Mouse (Mus musculus) regulatory T cell (primary cell): ENCODE measurements at regions not wholly inside any gene's neighbourhood (a gene's known extent, or its start where the extent isn't known, plus 50 kb on each side); places are given as distances from the start of the nearest gene placed in this dataset.

Source experiments
- in situ Hi-C: fragments of 300-600 bp; cut with MboI, MseI; formaldehyde crosslinking; loops from one replicate; pipeline ENCODE4 v1.15.1; 2025; ENCODE audit warnings: high pct_unique_total_duplicates

DNA sequence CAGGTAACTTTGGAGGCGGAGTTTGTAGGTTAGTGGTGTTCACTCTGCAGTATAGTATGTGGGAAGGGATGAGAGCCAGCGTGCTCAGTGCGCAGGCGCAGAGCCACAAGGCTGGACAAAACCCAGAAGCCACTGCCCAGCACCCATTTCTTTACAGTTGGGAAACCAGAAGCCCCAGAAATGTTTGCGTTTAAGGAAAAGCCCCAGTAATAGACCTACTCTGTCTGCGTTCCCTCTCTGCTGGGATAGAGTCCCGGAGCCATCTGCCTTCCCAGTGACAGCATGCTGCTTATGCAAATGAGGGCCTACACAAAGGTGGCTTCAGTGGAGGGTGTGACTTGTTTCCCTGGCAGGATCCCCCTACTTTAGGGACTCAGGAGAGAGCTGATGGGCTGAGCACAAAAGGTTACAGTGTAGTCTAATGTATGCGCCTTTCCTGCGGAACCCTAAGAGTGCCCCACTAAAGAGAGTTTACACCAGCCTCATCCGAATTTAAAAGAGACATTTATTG, 456.0 kb downstream of the Irx1 start:
- in situ Hi-C loops, result no loop called here

DNA sequence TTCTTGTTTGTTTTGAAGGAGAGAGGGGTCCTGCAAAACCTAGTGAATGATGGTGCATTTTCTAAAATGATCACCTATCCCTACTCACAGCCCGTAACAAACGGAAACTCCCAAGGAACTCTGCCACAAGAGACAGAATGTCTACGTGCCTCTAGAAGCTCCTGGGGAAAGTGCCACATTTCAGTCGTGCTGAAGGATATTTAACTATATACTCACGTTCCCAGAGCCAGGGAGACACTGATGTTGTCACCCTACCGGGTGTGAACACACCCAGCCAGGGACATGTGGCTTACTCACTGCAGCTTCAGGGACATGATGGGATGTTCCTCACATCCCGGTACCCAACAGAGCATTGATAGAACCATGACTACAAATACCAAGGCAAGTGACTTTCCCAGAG, 456.7 kb downstream of the Irx1 start:
- in situ Hi-C loops, result no loop called here

DNA sequence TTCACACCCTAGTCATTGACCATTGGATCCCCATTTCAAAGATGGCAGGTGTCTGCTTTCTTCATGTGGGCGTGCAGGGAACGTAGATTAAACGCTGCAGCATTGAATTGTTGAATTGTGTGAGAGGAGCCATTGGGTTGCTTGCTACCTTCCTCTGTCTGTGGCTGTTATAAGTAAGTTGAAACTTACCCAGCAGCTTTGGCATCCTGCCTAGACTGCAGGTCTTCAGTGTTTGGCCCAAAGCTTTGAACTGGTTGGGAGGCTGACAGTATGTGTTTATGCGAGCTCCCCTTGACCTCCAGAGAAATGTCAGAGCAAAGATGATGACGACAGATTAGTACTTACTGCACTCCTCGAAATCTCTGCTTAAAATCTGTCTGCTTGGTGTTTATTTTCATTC, 473.8 kb downstream of the Irx1 start:
- in situ Hi-C loops, result no loop called here

DNA sequence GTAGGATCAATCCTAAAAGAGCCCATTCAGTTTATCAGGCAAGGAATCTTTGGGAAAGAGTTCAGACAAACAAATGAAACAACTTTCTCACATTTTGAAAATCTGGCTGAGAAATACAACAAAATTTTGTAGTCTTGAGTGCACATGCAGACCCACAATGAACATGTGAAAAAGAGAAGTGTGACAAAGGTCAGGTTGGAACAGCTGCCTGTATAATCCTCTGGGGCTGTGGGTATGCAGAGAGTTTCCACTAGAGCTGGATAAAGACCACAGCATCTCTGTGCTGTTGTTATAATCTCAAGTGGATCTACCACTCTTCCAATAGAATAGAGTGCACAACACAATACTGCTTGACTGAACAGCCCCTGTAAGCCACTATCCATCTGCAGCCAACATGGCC, 482.3 kb downstream of the Irx1 start:
- in situ Hi-C loops, result no loop called here

DNA sequence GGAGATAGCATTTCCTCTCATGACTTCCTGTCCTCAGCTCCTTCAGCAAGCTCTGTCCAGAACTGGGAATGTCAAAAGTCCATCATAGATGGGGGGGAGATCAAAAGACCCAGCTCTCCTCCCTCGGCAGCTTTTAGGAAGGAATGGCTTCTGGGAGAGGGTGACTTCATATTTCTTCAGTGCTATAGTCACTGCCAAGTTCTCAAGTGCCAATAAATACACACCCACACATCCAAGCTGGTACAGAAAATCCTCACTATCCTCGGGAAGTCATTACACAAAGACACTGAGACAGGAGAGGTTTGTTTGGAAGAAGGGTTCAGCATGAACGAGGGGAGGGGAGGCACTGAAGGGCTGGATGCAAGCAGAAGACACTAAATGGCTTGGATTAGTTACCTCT, 502.0 kb downstream of the Irx1 start:
- in situ Hi-C loops, result no loop called here

DNA sequence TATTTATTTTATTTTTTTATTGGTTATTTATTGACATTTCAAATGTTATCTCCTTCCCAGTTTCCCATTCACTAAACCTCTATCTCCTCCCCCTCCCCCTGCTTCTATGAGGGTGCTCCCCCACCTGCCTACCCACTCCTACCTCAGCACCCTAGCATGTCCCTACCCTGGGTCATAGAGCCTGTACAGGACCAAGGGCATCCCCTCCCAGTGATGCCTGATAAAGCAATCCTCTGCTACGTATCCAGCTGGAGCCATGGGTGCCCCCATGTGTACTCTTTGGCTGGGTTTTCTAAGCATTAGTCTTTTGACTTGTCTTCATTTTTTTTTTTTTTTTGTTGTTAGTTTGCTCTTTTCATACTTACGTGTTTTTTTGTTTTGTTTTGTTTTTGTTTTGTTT, 502.9 kb downstream of the Irx1 start:
- in situ Hi-C loops, result no loop called here

DNA sequence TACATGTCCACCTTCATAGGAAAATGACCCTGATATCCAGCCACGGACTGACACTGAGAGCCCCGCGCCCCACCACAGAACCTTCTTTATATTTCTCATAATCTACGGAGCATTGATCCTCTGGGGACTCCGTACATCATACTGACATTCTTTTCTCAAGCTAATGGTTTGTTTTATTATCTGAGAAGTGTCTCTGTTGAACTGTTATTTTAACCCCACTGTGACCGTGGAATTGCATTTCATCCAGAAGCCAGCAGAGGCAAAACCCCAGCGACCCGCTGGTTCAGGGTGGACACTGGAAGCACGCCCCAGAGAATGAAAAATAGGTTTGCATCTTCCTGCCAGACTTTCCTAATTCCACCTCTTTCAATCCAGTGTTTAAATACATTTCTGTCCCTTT, 503.4 kb downstream of the Irx1 start:
- in situ Hi-C loops, result no loop called here

DNA sequence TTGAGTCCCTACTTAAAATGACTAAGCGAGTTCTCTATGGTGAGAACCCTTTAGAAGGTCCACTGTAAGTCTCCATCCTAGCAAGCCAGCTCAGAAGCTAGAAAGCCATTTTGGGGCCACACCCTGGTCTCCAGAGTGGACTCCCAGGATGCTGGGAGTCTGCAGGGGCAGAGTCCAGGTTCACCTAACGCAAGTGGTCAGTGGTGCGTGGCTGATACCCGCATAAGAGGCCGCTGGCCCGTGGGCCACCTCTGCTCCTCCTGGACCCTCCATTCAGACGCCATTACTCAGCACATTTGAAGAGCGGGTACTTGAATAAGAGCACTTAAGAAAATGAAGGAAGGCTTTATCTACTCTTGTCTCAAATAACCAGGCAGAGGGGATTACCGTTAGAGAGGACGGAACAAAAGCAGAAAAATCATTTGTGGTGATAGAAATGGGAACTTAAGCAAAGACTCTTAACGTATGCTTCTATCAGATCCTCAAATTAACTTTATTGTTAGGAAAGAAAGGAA, 504.4 kb downstream of the Irx1 start:
- in situ Hi-C loops, result loop anchor here (5.0 to 10.0 kb wide), 2 partner anchors 57 to 846 kb away; no protein-coding TSS in a partner anchor

DNA sequence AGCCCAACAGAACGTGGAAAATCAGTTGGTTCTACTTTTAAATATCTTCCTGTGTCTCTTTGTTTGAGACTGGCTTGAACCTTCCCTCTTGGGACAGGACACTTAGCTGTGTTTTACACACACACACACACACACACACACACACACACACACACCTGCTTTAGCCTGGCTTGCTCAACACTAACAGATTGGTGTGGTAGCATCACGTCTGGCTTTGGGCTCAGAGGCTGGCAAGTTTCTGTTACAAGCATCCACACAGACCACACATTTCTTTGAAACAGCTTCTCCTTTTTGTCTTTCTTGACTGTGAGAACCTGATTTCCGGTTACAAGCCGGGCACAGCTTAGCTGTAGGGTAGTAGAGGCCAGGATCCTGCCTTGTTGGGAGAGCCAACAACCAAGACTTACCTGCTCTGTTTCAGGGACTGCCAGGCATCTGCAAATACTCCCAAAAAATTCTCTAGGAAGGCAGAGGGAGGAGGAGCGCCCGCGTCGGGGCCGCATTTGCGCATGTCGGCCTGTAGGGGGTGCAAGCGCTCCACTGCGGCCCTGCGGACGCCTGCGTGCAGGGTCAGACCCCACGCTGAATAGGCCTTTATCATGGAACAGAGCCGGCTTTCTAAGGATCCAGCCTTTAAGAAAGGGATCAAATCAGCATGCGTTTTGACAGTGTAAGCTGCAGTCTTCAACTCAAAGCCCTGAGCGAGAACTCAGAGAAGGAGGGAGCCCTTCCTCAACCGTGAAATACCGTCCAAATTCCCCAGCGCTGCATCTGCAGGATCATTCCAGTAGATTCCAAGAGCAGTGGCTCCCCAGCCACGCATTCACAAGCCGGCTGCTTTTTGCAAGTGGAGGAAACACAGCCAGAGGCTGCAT, 505.2 kb downstream of the Irx1 start:
- in situ Hi-C loops, result loop anchor here (5.0 to 10.0 kb wide), 2 partner anchors 56 to 847 kb away; no protein-coding TSS in a partner anchor

DNA sequence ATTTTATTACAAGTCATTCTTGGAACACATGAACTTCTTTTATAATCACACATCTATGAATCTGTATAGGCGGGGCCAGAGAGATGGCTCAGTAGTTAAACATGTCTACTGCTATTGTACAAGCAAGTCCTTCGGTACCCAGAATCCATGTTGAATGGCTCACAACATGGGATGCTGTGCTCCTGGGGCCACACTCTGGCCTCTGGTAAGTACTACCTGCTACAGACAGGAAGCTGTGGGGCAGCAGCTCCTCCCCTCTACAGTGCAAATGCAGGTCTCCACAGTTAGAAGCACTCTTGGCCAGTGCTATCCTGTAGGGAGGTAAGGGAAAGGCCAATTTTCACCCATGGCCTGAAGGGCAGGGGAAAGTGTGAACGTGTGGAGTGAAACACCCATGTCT, 506.0 kb downstream of the Irx1 start:
- in situ Hi-C loops, result loop anchor here (5.0 to 10.0 kb wide), 2 partner anchors 55 to 847 kb away; no protein-coding TSS in a partner anchor

DNA sequence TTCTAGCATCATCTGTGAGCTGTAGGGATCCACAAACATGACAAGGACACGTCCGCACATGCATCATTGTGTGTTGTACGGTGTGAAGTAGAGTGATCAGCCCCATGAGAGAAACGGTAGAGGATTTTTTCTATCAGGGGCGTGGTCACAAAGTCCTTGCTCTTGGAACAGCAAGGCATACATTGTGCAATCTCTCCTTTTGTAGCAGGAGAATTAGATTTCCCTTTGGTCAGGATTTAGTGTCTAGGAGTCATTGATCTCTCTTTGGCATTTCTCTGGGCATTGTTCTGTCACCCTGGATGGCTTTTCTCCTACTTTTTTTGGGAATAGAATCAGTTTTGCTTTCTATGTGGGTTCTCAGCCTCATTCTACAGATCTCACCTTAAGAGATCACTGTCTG, 511.3 kb downstream of the Irx1 start:
- in situ Hi-C loops, result loop anchor here (10.0 kb wide), 1 partner anchor 853 kb away; no protein-coding TSS in a partner anchor

DNA sequence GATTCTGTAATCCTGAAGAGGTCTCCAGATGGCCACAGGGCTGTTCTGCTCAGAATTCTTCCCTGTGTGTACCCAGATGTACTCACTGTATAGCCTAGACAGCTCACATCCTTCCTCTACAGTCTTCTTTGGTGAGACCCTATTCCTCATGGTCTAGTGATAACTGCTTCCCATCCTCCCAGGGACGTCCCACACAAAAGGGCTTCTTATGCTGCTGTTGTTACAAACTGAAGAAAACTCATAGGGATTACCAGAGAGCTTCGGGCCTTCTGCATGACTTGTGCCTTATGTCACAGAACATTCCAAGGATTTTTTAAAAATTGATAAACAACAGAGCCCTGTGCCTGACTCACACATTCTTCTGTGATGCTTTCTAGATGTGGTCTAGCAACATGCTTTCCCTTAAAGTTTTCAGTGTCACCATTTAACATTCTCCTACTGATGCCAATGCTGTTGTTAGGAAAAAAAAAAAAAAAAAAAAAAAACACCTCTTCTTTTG, 525.9 kb downstream of the Irx1 start:
- in situ Hi-C loops, result no loop called here

DNA sequence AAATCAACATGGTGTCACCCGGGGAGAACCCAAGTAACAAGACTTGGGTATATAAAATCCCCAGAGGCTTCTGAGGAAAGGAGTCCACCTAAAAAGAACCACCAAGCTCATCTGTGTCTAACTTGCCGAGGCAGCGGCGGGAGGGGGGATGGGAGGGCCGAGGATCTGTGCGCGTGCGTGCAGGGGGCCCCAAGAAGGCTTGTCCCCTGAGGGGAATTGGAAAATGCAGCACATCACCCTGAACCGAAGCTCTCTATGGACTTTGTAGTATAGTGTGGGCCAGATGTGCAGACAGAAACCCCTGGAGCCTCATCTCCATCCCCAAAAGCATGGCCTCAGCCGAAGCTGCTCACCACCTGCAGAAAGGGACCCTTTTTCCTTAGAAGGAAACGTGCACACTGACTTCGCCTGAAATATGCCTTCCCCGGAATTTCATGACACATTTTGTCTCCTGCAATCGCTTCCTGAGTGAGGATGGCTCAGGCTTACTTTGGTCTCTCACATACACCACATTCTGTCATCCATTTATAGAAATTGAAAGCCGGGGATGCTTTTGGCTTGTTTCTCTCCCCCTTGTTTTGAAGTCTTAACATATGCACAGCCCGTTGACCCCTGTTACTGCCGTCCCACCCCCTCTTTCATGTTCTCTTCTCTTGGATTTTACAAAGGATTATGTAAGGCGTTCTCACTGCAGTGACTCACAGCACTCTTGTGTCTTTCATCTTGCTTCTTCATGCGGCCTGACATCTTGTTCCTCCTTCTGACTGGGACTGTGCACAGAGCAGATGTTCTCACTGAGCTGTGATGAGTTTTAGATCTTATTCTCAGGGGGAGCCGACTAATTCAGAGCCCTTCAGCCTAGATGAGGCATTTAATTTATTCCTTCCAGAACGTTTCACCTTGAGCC, 559.6 kb downstream of the Irx1 start:
- in situ Hi-C loops, result loop anchor here (5.0 kb wide), 1 partner anchor 53 kb away; no protein-coding TSS in a partner anchor

DNA sequence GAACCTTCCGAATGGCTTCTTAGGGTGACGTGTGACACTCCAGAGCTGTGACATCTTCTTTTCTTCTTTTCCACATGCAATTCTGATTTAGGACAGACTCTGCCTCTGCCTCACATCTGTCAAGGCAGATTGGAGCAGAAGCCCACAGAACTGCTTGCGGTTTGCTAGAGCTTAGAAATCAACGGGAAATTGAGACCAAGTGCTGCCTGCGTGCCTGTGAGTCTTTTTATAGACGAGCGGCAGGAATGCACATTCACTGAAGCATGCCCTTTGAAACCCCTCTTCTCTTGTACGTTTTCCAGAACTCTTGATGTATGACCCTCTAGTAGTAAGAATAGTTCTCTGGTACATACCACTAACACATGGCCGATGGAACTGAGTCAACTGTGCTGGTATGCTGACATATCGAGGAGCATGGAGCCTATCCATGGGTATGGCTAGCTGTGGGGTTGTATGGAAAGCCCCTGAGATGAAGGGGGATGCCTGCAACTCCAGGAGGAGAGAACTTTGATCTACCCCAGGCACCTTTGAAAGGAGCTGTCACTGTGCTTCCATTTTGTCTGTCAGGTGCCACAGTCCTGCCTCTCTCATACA, 552.2 kb upstream of the Adamts16 start:
- in situ Hi-C loops, result no loop called here

DNA sequence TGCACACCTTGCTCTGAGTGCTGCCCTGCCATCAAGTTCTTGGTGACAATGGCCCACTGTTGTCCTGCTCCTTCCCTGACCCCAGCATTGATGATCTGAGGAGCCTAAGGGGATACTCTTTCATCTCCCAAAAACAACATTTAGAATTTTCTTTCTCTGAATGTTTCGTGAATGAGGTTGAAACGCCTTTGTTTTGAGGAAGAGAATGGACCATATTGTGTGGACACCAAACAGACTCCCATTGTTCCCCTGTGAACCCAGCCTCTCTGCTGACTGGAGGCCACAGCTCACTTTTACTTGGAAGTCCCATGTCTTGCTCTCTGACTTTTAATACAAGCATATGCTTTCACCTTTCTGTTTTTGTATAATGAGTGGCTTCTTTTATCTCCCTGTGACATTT, 537.0 kb upstream of the Adamts16 start:
- in situ Hi-C loops, result no loop called here

DNA sequence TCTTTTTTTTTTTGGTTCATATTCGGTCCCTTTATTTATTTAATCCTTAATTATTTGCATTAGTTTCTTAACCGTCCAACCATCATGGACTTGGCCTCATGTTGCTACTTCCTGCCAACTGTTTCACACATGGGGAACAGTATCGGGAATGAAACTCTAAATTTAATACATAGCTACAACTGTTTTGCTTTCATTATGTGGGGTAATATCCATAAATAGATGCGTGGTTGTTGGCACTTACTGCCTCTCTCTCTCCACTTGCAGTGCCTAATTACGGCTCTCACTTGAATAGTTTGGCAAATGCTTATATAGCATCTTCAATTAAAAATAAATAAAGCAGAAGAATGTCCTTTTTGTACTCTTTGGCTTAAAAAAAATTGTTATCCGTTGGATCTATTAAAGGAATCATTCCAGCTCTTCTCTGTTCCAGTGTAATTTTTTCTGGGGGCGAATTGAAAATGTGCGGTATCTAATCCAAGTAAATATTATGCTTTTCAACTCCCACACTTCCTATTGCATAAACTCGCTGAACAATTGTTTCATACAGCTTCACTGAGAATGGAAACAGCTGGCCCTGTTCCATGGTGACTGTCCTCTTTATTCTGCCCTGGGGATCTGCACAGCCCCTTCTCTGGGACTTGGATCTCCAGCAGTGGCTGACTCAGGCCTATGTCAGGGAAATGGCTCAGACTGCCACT, 534.4 kb upstream of the Adamts16 start:
- in situ Hi-C loops, result no loop called here

DNA sequence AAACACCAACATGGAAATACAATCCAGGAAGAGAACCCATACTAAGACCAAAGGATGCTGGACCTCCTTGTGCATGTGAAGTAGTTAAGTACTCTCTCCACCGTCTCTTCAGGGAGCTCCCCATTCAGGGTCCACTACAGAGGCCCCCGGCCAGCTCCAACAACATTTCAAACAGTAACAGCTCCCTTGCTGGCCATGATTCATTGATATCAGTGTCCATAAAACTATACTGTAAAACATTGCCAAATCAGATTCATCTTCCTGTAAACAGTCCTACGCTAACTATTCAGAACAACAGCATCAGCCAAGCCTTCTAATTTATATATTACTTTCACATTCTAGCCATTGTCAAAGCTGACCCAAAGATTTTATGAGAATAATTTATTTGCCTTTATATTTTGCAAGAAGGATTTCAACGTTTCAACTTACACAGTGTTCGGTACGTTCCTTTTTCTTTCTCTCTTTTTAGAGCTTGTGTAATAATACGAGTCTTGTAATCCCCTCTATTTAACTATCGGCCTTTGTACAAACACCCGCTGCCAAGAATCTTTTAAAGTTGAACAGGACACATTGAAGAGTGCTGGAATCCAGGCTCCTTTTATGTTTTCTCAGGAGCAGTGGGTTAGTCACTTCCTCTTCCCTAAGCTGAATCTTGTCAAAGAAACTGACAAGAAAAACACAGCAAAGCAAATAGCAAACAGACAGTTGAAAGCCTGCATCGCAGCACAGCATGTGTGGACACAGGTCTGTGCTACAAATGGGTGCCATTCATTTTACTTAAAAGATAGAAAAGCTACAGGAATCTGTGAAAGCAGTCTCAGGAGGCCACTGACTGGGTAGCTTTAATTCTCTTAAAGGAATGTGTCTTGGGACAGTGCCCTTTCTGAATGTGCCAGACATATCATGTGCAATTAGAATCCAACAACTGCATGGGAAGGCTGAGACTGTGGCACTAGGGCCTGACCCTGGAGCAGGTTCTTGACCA, 531.4 kb upstream of the Adamts16 start:
- in situ Hi-C loops, result no loop called here

DNA sequence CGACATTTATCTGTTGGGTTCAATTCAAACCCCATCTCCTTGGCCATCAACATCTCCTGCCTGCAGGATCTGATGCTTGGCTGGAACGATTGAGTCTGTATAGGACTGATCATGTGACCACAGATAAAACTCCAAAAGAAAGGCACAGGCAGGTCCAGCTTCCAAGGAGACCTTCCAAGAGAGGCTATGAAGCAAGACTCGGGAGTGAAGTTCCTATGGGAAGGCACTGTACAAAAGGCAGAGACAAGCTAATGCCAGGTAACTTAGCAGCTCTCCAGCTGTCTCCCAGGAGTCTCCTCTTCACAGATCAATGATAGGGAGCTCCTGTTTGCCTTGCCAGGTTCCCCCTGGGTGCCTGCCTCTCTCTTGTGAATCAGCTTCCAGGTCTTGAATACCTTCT, 528.2 kb upstream of the Adamts16 start:
- in situ Hi-C loops, result no loop called here

DNA sequence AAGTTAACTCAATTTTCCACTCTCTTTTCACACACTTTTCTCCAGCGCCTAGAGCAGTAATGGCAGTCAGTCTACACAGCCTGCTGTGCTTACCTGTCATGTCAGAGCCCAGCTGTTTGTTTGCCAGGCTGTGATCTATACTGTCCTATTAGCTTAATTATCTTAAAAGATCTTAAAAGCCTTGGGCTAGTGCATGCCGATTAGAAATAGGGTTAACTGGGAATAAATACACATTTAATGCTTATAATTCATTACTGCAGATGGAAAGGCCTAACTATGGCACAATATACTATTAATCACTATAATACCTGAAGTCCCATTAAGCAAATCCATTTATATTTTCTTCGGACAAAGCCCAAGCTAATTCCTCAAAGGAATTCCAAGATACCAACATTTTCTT, 523.6 kb upstream of the Adamts16 start:
- in situ Hi-C loops, result no loop called here
